Mouse (Mus musculus): ENCODE results near the gene Nfkb1. TPM values are rescaled to one million over a fixed set of nuclear protein-coding genes. Genes with fewer than 3 reads are reported as not detected.
A peak's percentile ranks its signal among the peaks of the same experiment; 100 is the strongest.

The Nfkb1 gene
- polyA plus RNA-seq, 1 experiment from 2014 or later: 18.9 TPM

DNA sequence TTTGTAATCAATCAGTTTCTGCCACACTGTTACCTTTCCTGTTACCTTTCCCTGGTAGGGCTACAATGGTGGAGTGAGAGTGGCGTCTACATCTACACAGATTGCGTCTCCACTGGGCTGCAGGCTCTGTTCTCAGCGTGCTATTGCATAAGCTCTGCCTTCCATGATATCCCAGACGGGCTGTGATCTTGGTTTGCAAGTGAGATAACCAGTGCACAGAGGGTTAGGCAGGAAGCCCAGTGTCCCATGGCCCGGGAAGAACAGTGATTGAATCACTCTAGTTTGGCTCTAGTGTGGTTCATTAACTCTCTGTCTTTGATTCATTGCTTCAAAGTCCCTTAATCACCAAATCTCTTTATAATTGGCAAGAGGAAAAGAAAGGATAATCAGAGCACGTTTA is 123.5 kb downstream of the Nfkb1 start:
- Histone ChIP-seq H3K27ac (replicated peaks; ENCODE audit: low read depth, low read length) (no peak overlapping the region), H3K9ac (replicated peaks; ENCODE audit: low read length) (no peak overlapping the region), H3K36me3 (replicated peaks; ENCODE audit: control insufficient read depth, insufficient read depth, low read depth, low read length) (no peaks in the 10 kb centered on the region), H3K4me2 (ENCODE audit: low read depth, low read length) (no peak overlapping the region), H3K9me3 (replicated peaks; ENCODE audit: control insufficient read depth, low read length) (no peaks in the 10 kb centered on the region), H3K4me3 (ENCODE audit: low read depth, low read length) (no peak overlapping the region), H3K27me3 (ENCODE audit: control insufficient read depth, insufficient read depth, low read length) (no peaks in the 10 kb centered on the region), H3K4me1 (ENCODE audit: control insufficient read depth, insufficient read depth, low read length) (no peaks in the 10 kb centered on the region)
- WGBS: 80% methylated on average over 6 of the region's 6 CpGs
- no peak for DNase-seq (ENCODE audit: low spot score)
- ATAC-seq (replicated peaks; ENCODE audit: insufficient number of reproducible peaks, low FRiP score, low TSS enrichment, low read depth): no peak

GRCm38 (mm10) chr3:135565306-135565705 is 126.0 kb downstream of the Nfkb1 start:
- Histone ChIP-seq H3K36me3 (replicated peaks; ENCODE audit: control insufficient read depth, insufficient read depth, low read depth, low read length) (no peaks in the 10 kb centered on the region), H3K27ac (replicated peaks; ENCODE audit: low read depth, low read length) (no peak overlapping the region), H3K4me2 (ENCODE audit: low read depth, low read length) (no peak overlapping the region), H3K9ac (replicated peaks; ENCODE audit: low read length) (no peak overlapping the region), H3K4me1 (ENCODE audit: control insufficient read depth, insufficient read depth, low read length) (no peaks in the 10 kb centered on the region), H3K9me3 (replicated peaks; ENCODE audit: control insufficient read depth, low read length) (no peaks in the 10 kb centered on the region), H3K27me3 (ENCODE audit: control insufficient read depth, insufficient read depth, low read length) (no peaks in the 10 kb centered on the region), H3K4me3 (ENCODE audit: low read depth, low read length) (no peak overlapping the region)
- ATAC-seq (replicated peaks; ENCODE audit: insufficient number of reproducible peaks, low FRiP score, low TSS enrichment, low read depth) (no peak), DNase-seq (ENCODE audit: low spot score) (no peak)
- 77% methylated on average over 4 of the region's 4 CpGs for WGBS

DNA sequence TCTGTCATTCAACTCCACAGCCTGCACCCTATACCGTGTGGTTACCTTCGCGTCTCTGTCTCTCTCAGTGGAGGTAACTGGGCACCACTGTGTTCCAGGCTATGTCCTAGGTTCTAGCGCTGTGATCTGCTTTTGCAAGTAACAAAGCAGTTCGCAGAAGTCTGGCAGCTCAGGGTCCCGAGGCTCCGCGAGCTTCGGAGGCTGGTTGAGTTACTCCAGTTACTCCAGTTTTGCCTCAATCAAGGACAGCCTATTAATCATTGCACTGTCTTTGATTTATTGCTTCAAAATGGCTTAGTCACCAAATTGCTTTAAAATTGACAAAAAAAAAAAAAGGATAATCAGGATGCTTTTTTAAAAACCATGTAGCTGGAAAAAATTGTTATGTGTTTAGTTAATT is 126.6 kb downstream of the Nfkb1 start:
- no peak overlapping the region for H3K4me2 ChIP-seq (ENCODE audit: low read depth, low read length)
- no peaks in the 10 kb centered on the region for H3K4me1 ChIP-seq (ENCODE audit: control insufficient read depth, insufficient read depth, low read length)
- no peak overlapping the region for H3K9ac ChIP-seq (replicated peaks; ENCODE audit: low read length)
- no peaks in the 10 kb centered on the region for H3K27me3 ChIP-seq (ENCODE audit: control insufficient read depth, insufficient read depth, low read length)
- H3K4me3 ChIP-seq (ENCODE audit: low read depth, low read length): no peak overlapping the region
- ATAC-seq (replicated peaks; ENCODE audit: insufficient number of reproducible peaks, low FRiP score, low TSS enrichment, low read depth) (no peak), DNase-seq (ENCODE audit: low spot score) (no peak)
- WGBS: 92% methylated on average over 9 of the region's 9 CpGs
- H3K36me3 ChIP-seq (replicated peaks; ENCODE audit: control insufficient read depth, insufficient read depth, low read depth, low read length): no peaks in the 10 kb centered on the region
- no peak overlapping the region for H3K27ac ChIP-seq (replicated peaks; ENCODE audit: low read depth, low read length)
- H3K9me3 ChIP-seq (replicated peaks; ENCODE audit: control insufficient read depth, low read length): no peaks in the 10 kb centered on the region

GRCm38 (mm10) chr3:135563163-135563689 is 128.1 kb downstream of the Nfkb1 start:
- 85% methylated on average over 17 of the region's 17 CpGs for WGBS
- H3K27ac ChIP-seq (replicated peaks; ENCODE audit: low read depth, low read length): no peak overlapping the region
- H3K9me3 ChIP-seq (replicated peaks; ENCODE audit: control insufficient read depth, low read length): no peaks in the 10 kb centered on the region
- H3K36me3 ChIP-seq (replicated peaks; ENCODE audit: control insufficient read depth, insufficient read depth, low read depth, low read length): no peaks in the 10 kb centered on the region
- ATAC-seq (replicated peaks; ENCODE audit: insufficient number of reproducible peaks, low FRiP score, low TSS enrichment, low read depth): no peak; the same call in 1 of the 2 replicates
- H3K27me3 ChIP-seq (ENCODE audit: control insufficient read depth, insufficient read depth, low read length): no peaks in the 10 kb centered on the region
- H3K4me3 ChIP-seq (ENCODE audit: low read depth, low read length): no peak overlapping the region
- DNase-seq (ENCODE audit: low spot score): peak; percentile 10
- H3K9ac ChIP-seq (replicated peaks; ENCODE audit: low read length): no peak overlapping the region
- H3K4me1 ChIP-seq (ENCODE audit: control insufficient read depth, insufficient read depth, low read length): no peaks in the 10 kb centered on the region
- no peak overlapping the region for H3K4me2 ChIP-seq (ENCODE audit: low read depth, low read length)

- WGBS: 83% methylated on average over 7 of the region's 7 CpGs
- Histone ChIP-seq H3K27me3 (ENCODE audit: control insufficient read depth, insufficient read depth, low read length) (no peaks in the 10 kb centered on the region), H3K4me1 (ENCODE audit: control insufficient read depth, insufficient read depth, low read length) (no peaks in the 10 kb centered on the region), H3K9ac (replicated peaks; ENCODE audit: low read length) (no peak overlapping the region), H3K36me3 (replicated peaks; ENCODE audit: control insufficient read depth, insufficient read depth, low read depth, low read length) (no peaks in the 10 kb centered on the region), H3K4me2 (ENCODE audit: low read depth, low read length) (no peak overlapping the region), H3K4me3 (ENCODE audit: low read depth, low read length) (no peak overlapping the region), H3K9me3 (replicated peaks; ENCODE audit: control insufficient read depth, low read length) (no peaks in the 10 kb centered on the region), H3K27ac (replicated peaks; ENCODE audit: low read depth, low read length) (no peak overlapping the region)
- no peak for DNase-seq (ENCODE audit: low spot score)
- ATAC-seq (replicated peaks; ENCODE audit: insufficient number of reproducible peaks, low FRiP score, low TSS enrichment, low read depth): no peak
Observed at GRCm38 (mm10) chr3:135562036-135562435, 129.3 kb downstream of the Nfkb1 start.

DNA sequence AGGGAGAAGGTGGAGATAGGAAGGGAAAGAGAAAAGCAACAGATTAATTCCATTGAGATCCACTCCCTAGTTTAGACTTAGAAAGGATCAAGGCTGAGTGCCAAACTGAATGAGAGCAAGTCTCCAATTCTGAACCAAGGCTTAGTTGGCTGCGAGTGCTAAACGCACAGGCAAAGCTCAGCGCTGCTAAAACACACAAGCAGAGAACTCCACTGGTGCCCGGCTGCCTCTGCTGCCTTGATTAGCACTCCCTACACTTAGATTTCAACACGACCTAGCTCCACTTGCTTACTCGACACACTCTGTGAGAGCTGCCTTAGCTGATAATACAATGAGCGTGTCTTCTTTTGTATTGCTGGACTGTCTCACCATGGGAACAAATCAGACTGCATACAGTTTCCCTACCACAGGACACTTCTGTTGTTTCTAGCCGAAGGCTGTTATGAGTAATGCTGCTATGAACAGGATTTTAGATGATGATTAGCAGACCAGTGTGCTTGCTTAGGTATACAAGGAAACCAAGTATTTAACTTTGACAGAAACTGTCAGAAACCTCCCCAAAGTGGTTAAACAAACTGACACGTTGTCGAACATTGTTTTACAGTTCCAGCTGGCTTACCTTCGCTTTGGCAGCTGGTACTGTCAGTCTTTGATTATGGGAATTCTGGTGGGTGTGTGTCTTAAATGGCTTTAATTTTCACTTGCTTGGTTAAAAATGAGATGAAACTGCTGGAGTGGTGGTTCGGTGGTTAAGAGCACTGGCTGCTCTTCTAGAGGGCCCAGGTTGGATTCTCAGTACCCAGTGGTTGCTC is 134.3 kb downstream of the Nfkb1 start:
- Histone ChIP-seq H3K36me3 (replicated peaks; ENCODE audit: control insufficient read depth, insufficient read depth, low read depth, low read length) (no peaks in the 10 kb centered on the region), H3K9me3 (replicated peaks; ENCODE audit: control insufficient read depth, low read length) (no peaks in the 10 kb centered on the region), H3K27me3 (ENCODE audit: control insufficient read depth, insufficient read depth, low read length) (no peaks in the 10 kb centered on the region), H3K9ac (replicated peaks; ENCODE audit: low read length) (no peak overlapping the region), H3K4me2 (ENCODE audit: low read depth, low read length) (no peak overlapping the region), H3K27ac (replicated peaks; ENCODE audit: low read depth, low read length) (no peak overlapping the region), H3K4me1 (ENCODE audit: control insufficient read depth, insufficient read depth, low read length) (no peaks in the 10 kb centered on the region), H3K4me3 (ENCODE audit: low read depth, low read length) (no peak overlapping the region)
- DNase-seq (ENCODE audit: low spot score): no peak
- WGBS: 83% methylated on average over 12 of the region's 12 CpGs
- no peak for ATAC-seq (replicated peaks; ENCODE audit: insufficient number of reproducible peaks, low FRiP score, low TSS enrichment, low read depth)

DNA sequence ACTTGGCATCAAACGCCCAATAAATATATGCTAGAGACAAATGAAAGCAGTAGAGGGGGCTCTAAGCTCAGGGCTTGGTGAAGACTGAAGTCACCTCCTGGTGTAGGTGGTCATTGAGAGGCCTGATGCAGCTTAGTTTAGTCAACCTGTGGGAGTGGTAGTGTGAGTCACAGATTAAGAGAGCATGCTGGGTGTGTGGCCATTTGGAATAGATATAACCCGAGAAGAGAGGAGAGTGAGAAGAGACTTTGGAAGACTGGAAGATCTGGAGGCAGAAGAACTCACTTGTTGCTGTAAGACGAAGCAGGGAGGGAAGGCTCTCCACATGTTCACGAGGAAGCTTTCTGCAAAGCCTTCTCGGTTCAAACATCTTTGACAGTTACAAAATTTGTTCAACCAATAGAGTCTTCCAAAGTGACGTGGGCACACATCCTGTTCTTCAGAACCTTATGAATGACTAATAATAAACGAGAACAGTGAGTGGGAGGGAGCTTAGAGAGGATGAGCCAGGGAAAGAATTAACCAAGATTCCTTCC is 135.2 kb downstream of the Nfkb1 start:
- H3K4me1 ChIP-seq (ENCODE audit: control insufficient read depth, insufficient read depth, low read length): no peaks in the 10 kb centered on the region
- H3K4me3 ChIP-seq (ENCODE audit: low read depth, low read length): no peak overlapping the region
- H3K4me2 ChIP-seq (ENCODE audit: low read depth, low read length): no peak overlapping the region
- no peak for ATAC-seq (replicated peaks; ENCODE audit: insufficient number of reproducible peaks, low FRiP score, low TSS enrichment, low read depth)
- H3K36me3 ChIP-seq (replicated peaks; ENCODE audit: control insufficient read depth, insufficient read depth, low read depth, low read length): no peaks in the 10 kb centered on the region
- H3K9ac ChIP-seq (replicated peaks; ENCODE audit: low read length): no peak overlapping the region
- DNase-seq (ENCODE audit: low spot score): no peak
- no peaks in the 10 kb centered on the region for H3K9me3 ChIP-seq (replicated peaks; ENCODE audit: control insufficient read depth, low read length)
- H3K27ac ChIP-seq (replicated peaks; ENCODE audit: low read depth, low read length): no peak overlapping the region
- 69% methylated on average over 7 of the region's 7 CpGs for WGBS
- no peaks in the 10 kb centered on the region for H3K27me3 ChIP-seq (ENCODE audit: control insufficient read depth, insufficient read depth, low read length)

- DNase-seq (ENCODE audit: low spot score): no peak
- no peak overlapping the region for H3K27ac ChIP-seq (replicated peaks; ENCODE audit: low read depth, low read length)
- H3K4me2 ChIP-seq (ENCODE audit: low read depth, low read length): no peak overlapping the region
- H3K27me3 ChIP-seq (ENCODE audit: control insufficient read depth, insufficient read depth, low read length): no peaks in the 10 kb centered on the region
- no peak overlapping the region for H3K4me3 ChIP-seq (ENCODE audit: low read depth, low read length)
- H3K4me1 ChIP-seq (ENCODE audit: control insufficient read depth, insufficient read depth, low read length): no peaks in the 10 kb centered on the region
- H3K9ac ChIP-seq (replicated peaks; ENCODE audit: low read length): no peak overlapping the region
- WGBS: 72% methylated on average over 6 of the region's 6 CpGs
- no peaks in the 10 kb centered on the region for H3K36me3 ChIP-seq (replicated peaks; ENCODE audit: control insufficient read depth, insufficient read depth, low read depth, low read length)
- ATAC-seq (replicated peaks; ENCODE audit: insufficient number of reproducible peaks, low FRiP score, low TSS enrichment, low read depth): no peak
- no peaks in the 10 kb centered on the region for H3K9me3 ChIP-seq (replicated peaks; ENCODE audit: control insufficient read depth, low read length)
Observed at GRCm38 (mm10) chr3:135555192-135555591, 136.2 kb downstream of the Nfkb1 start.

All from embryonic facial prominence, embryonic 11.5 days (tissue).